Mouse (Mus musculus) regulatory T cell (primary cell): ENCODE data around the gene Rnf5.

Source experiments
- in situ Hi-C: fragments of 300-600 bp; cut with MboI, MseI; formaldehyde crosslinking; loops from one replicate; pipeline ENCODE4 v1.15.1; 2025; ENCODE audit warnings: high pct_unique_total_duplicates

The Rnf5 gene

DNA sequence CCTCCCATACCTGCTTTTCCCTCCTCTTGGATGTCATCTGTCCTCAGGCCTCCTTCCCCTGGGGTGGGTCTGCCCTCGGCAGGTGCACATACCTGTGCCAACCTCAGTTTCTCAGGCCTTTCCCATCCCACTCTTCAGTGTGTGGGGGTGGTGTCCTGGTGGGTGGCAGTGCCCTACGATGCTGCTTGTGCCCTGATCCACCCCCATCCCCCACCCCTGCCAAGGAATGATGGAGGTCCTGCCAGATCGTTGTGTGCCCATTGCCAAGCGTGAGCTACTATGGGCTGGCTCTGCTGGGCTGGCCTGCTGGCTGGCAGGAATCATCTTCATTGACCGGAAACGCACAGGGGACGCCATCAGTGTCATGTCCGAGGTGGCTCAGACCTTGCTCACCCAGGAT lies 7.6 kb upstream of the Rnf5 start:
- in situ Hi-C loops: loop anchor here (5.0 to 25.0 kb wide), 3 partner anchors 44 to 699 kb away; partner anchors contain the start of genes Daxx, Platr17, Tapbp and Zbtb22

DNA sequence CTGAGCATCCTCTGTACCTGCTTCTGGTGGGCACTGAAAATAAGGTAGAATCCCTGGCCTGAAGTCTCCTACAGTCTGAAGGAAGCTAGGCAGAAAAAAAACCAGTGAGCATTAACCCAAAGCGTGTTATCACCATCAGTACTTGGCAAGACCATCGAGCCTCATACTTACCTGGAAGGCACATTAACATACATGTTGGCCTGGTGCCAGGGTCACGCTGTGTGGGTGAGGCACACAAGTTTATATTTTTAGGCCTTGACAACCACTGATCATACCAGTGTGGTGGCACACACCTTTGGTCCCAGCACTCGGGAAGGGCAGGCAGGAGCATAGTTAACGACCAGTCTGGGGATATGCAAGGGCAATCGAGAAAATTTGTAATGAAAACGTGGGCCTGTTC lies 4.5 kb upstream of the Rnf5 start:
- in situ Hi-C loops: loop anchor here (25.0 kb wide), 1 partner anchor 696 kb away; the partner anchor contains the start of genes Daxx, Platr17, Tapbp and Zbtb22

GRCm38 (mm10) chr17:34606186-34607039 lies 2.9 kb upstream of the Rnf5 start:
- in situ Hi-C loops: loop anchor here (25.0 kb wide), 1 partner anchor 694 kb away; the partner anchor contains the start of genes Daxx, Platr17, Tapbp and Zbtb22

DNA sequence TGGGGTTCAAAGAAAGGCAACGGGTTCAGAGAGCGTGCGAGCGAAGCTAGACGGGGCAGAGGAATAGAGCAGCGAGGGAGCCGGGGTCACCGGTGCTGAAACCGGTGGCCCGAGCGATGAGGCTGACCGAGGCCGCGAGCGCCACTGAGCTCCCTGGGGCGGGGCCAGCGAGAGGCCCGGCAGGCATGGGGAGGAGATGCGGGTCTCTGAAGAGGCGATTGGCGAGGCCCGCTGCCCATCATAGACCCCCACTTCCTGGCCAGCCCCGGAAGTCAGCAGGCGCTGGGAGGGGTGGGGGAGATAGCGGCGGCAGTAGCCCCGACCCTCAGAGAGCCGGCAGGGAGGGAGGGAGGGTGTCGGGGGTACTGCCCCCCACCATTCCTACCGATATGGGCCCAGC lies 2.1 kb upstream of the Rnf5 start:
- in situ Hi-C loops: loop anchor here (25.0 kb wide), 1 partner anchor 693 kb away; the partner anchor contains the start of genes Daxx, Platr17, Tapbp and Zbtb22

- in situ Hi-C loops: loop anchor here (25.0 kb wide), 1 partner anchor 692 kb away; the partner anchor contains the start of genes Daxx, Platr17, Tapbp and Zbtb22
Observed at GRCm38 (mm10) chr17:34604511-34605237, 1.2 kb upstream of the Rnf5 start.

GRCm38 (mm10) chr17:34604061-34604508 lies 595 bp upstream of the Rnf5 start, which contains the start of gene Agpat1:
Agpat1 (plus strand) TSS chr17:34604262.
- in situ Hi-C loops: loop anchor here (25.0 kb wide), 1 partner anchor 692 kb away; the partner anchor contains the start of genes Daxx, Platr17, Tapbp and Zbtb22

GRCm38 (mm10) chr17:34601796-34602195 lies 1.7 kb downstream of the Rnf5 start:
- in situ Hi-C loops: loop anchor here (25.0 kb wide), 1 partner anchor 689 kb away; the partner anchor contains the start of genes Daxx, Platr17, Tapbp and Zbtb22

DNA sequence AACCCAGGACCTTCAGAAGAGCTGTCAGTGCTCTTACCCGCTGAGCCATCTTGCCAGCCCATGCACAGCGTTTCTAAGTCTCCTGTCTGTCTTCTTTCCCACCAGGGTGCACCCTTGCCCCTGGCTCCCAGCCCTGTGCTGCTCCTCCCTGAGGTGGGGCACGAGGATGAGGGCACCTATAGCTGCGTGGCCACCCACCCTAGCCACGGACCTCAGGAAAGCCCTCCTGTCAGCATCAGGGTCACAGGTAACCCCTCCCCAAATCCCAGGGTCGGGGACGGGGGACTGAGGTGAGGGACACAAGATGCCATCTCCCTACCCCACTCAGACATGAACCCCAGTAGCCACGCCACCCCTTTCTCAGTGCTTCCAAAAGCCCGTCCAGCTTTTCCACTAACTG lies 3.6 kb downstream of the Rnf5 start:
- in situ Hi-C loops: loop anchor here (25.0 kb wide), 1 partner anchor 688 kb away; the partner anchor contains the start of genes Daxx, Platr17, Tapbp and Zbtb22

DNA sequence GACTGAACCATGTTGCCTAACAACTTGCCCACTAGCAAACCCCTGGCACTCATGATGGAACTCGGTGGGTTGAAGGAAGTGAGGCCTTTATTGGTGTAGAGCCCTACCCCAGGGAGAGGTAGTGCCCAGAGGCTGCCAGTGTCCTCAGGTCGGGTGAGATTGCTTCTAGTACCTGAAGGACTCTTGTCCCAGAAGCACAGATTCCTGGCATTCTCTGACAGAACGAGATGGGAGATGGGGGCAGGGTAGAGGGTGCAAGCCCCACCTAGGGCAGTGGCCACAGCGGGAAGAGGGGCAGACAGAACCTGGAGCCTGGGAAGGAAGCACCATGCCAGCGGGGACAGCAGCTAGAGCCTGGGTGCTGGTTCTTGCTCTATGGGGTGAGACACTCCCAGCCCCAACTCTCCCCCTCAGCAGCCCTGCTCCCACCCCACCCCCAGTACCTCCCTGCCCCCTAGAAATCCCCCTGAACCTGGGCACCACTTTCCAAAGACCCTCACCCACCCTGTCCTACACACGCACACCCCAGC lies 5.9 kb downstream of the Rnf5 start, which contains the start of gene Ager:
Gene Ager, plus strand, starts transcription at position 297 of the 530 bp plus-strand sequence.
- in situ Hi-C loops: no loop called here

- in situ Hi-C loops: no loop called here
Observed at GRCm38 (mm10) chr17:34596098-34596497, 7.4 kb downstream of the Rnf5 start.

- in situ Hi-C loops: no loop called here
Observed at GRCm38 (mm10) chr17:34593752-34594525, 9.6 kb downstream of the Rnf5 start.

GRCm38 (mm10) chr17:34592581-34593549 lies 10.6 kb downstream of the Rnf5 start:
- in situ Hi-C loops: no loop called here

- in situ Hi-C loops: no loop called here
Observed at GRCm38 (mm10) chr17:34591994-34592375, 11.5 kb downstream of the Rnf5 start.

DNA sequence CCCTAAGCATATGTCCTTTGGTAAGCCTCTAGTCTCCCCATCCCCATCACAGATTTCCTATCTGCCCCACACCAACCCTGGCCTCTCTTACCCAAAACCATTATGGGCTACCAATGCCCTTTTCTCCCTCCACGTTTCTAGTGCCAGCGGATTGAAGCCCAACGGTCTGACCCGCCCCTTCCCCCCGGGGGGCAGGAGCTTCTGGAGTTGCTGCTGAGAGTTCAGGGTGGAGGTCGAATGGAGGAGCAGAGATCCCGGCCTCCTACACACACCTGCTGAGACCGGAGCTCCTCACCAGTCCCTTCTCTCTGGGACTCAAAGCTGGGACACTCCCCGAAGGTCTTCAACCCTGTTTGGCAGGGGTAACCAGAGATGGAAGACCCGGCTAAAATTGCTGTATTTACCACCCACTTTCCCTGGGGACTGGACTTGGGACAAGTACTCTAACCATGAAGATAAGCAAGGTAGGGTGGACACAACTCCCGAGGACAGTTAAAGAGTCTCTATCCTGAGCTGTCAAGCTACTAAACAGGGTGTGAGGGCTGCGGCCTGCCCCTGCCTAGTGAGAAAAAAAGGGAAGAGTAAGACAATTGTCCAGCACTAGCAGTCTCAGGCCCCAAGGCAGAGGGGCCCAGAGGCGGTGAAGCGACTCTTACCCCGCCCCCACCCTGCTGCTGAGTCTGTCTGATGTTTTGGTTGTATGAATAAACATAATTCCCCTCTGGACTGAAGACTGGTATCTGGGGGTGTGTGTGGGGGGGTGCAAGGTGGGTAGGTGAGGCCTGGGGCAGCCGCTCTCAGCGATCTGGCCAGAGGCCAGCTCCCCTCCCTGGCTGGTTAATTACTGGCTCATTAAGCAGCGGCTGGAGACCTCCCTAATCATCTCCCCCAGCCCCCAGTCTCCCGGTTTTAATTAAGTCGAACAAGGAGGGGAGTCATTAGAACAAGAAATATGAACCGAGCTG lies 12.2 kb downstream of the Rnf5 start, which contains the start of gene Pbx2:
Gene Pbx2, plus strand, starts transcription at position 238 of the 965 bp plus-strand sequence.
- in situ Hi-C loops: no loop called here

- in situ Hi-C loops: no loop called here
Observed at GRCm38 (mm10) chr17:34590154-34590987, 13.1 kb downstream of the Rnf5 start.

GRCm38 (mm10) chr17:34589681-34590101 lies 13.8 kb downstream of the Rnf5 start, which contains the start of gene Gpsm3:
Gpsm3 (plus strand) TSS chr17:34589806.
- in situ Hi-C loops: no loop called here

- in situ Hi-C loops: no loop called here
Observed at GRCm38 (mm10) chr17:34589206-34589605, 14.3 kb downstream of the Rnf5 start.
